Mouse (Mus musculus) inflammation-experienced regulatory T-cells (primary cell): ENCODE measurements around the gene Thsd1. TPM values are rescaled to one million over a fixed set of nuclear protein-coding genes. Genes with fewer than 3 reads are reported as not detected.

Source experiments
- polyA plus RNA-seq, 2 experiments: library from polyadenylated mRNA; unstranded; fragments of 100-300 nt; shearing (Covaris generic); gene quantifications; one replicate each; pipeline ENCODE4 v1.2.1; 2017

The Thsd1 gene
- polyA plus RNA-seq = 1 to 10 TPM in 1 of 2 experiments, under 1 TPM in 1; 0.58 to 2.0 TPM

GRCm38 (mm10) chr8:22227061-22227877 is at the start of gene Thsd1:
Gene Thsd1, plus strand, starts transcription at chr8:22227313.

GRCm38 (mm10) chr8:22185431-22186397 is 41.4 kb upstream of the Thsd1 start, which contains the start of gene Ckap2:
Gene Ckap2, minus strand, starts transcription at chr8:22185819.

GRCm38 (mm10) chr8:22192660-22193431 is 34.3 kb upstream of the Thsd1 start, which contains the start of gene Vps36:
Gene Vps36, plus strand, starts transcription at chr8:22192809.

GRCm38 (mm10) chr8:22282999-22283491 is 55.9 kb downstream of the Thsd1 start, which contains the start of gene Tpte:
Gene Tpte, plus strand, starts transcription at chr8:22283441.

Other genes starting within 250 kb of the Thsd1 start
- gene Atp7b, start 167.0 kb upstream of the Thsd1 start, polyA plus RNA-seq = under 1 TPM; 0.06 to 0.22 TPM
- 10 to 100 TPM; 10.3 to 11.7 TPM for gene Alg11, start 166.6 kb upstream of the Thsd1 start, polyA plus RNA-seq
- under 1 TPM; 0.06 to 0.31 TPM for gene Nek5, start 102.3 kb upstream of the Thsd1 start, polyA plus RNA-seq
- gene Nek3, start 60.9 kb upstream of the Thsd1 start, polyA plus RNA-seq = 1 to 10 TPM; 3.8 to 7.1 TPM
- gene Ckap2, start 41.5 kb upstream of the Thsd1 start, polyA plus RNA-seq = 1 to 10 TPM; 1.8 to 7.9 TPM
- 10 to 100 TPM; 37.0 to 49.8 TPM for gene Vps36, start 34.5 kb upstream of the Thsd1 start, polyA plus RNA-seq
- gene Tpte, start 56.1 kb downstream of the Thsd1 start, polyA plus RNA-seq = under 1 TPM in 1 of 2 experiments, not detected in 1; 0.18 TPM
- gene Slc25a15, start 171.3 kb downstream of the Thsd1 start, polyA plus RNA-seq = 10 to 100 TPM in 1 of 2 experiments, 1 to 10 TPM in 1; 6.3 to 10.8 TPM
- gene Mrps31, start 184.0 kb downstream of the Thsd1 start, polyA plus RNA-seq = 10 to 100 TPM; 24.6 to 27.6 TPM